Mouse (Mus musculus): ENCODE results near the gene Sgms2.
"Not testable (repeated sequence)": the region's sequence is repeated elsewhere in the genome, so short reads cannot be mapped to it uniquely, and the experiment has no call there.

Sgms2 gene

DNA sequence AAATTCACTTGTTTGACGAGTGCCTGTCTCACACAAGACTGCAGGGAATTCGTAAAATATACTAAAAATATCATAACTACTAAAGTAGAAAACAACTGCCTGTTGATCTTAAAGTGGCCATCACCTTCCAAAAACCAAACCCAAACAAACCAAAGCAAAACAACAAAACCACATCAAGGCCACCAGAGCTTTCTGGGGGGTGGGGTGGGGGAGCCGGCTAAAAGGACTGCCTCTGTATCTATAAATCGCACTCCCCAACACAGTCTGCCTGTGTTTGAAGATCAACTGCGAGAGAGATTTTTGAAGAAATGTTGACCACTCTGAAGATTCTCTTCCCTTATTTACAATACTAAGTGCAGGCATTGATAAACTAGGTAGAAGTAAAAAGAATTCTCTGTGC lies 133.0 kb downstream of the Sgms2 start:
- DNase-seq (ENCODE audit: low spot score in 2 of 2) = no peak

DNA sequence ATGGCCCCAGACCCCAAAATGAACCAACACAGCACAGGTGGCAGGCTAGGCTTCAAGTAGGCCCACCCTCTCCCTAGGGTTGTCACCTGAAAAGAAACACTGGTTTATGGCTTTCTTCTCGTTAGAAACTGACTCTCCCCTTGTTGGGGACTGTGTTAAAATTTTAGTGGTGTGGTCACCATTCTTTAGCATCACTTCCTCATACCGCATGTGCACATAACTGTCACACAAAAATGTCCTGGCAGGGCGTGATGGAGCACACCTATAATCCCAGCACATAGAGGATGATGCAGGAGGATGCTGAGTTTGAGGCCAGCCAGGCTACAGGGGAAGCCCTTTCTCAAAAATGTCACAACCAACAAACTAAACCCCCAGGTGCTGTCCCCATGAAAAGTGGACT lies 133.6 kb downstream of the Sgms2 start:
- no peak for DNase-seq (ENCODE audit: low spot score in 2 of 2)

DNA sequence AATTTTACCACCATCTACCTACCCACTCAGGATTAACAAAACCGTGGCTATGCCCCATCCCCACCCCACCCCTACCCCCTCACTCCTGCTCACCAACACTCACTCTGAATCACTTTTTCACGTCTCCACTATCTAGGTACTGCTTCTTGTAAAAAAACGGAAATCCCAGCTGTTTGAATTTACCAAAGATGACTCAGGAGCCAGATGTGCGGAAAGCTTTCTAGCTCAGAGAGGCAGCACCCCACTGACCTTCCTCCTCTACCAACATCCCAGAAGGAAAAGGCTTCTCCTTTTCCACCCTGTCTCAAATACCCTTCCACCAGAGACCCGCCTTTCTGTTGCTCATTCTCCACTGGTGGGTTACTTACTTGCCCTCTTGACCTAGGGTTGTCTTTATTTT lies 135.2 kb downstream of the Sgms2 start:
- DNase-seq (ENCODE audit: low spot score in 2 of 2) = no peak

DNA sequence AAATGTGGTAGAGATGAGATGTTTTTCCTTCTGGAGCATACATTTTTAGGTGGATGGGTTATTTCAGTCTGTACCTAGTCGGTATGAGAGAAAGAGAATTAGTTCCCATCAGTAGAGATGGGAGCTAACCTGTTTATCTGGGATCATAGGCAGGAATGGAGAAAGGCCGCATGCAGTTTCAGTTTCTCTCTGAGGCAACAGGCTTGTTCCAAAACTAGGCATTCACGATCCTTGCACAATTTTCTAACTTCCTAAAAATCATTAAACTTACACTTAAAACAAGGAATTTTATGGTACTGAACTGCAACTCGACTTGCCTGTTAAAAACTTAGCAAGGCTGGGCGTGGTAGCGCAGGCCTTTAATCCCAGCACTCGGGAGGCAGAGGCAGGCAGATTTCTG lies 140.7 kb downstream of the Sgms2 start:
- DNase-seq (ENCODE audit: low spot score in 2 of 2) = no peak

DNA sequence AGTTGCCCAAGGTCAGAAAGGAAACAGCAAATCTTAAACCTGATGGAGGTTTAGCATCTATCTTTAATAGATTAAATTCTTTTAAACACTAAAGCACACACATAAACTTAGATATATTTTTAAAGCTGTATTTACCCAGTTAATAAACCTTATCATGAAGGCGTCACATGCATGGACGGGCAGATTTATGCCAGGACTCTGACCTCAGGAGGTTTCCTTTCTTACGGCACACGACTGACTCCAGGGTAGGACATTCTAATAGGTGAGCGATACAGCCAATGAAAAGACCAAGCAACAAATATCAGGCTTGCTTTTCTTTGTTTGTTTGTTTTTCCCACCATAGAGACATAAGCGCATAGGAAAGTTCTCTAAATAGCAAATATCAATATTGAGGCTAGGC lies 142.2 kb downstream of the Sgms2 start:
- DNase-seq (ENCODE audit: low spot score in 2 of 2) = no peak

DNA sequence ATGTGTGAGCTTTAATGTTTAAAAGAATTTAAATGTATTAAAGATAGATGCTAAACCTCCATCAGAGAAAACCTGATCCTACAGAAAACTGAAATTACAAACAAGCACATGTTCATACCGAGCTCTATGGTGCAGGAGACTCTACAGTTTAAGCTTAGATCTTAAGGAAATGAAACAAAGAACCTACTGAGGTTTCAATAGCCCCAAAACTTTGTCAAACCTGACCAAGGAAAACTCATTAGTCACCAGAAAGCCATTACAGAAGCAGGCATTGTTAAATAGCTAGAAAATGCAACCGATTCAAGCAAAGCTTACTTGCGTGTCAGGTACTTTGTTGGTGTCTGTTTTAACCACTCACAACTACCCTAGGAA lies 142.6 kb downstream of the Sgms2 start:
- no peak for DNase-seq (ENCODE audit: low spot score in 2 of 2)

DNA sequence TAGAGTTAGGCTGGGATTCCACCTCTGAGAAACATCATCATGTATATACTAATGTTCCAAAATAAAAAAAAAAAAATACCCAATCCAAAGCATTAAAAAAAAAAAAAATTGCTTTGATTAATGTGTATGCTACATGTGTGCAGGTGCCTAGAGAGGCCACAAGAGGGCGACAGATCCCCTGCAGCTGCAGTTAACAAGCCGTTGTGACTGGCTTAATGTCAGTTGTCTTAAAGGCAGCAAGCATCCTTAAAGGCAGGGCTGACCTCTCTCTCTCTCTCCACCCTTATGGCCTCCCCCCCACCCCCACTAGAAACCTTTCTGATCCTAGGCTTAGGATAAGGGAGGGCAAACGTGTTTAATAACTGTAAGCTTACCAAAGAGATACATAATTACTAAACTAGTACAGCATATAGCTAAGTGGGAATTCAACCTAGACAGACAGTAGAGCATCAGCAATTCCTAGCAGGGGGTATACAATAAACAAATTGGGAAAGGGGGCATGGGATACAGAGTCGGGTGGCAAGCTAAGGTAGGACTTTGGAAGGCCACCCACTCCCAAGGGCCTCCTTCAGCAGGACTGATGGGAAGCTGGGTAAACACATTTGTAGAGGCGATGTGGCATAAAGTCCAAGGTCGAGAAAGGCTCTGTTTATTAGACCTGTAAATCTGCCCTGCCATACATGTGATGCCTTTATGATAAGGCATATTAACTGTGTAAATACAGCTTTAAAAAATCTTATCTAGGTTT lies 143.2 kb downstream of the Sgms2 start:
- DNase-seq (ENCODE audit: low spot score in 2 of 2) = no peak

DNA sequence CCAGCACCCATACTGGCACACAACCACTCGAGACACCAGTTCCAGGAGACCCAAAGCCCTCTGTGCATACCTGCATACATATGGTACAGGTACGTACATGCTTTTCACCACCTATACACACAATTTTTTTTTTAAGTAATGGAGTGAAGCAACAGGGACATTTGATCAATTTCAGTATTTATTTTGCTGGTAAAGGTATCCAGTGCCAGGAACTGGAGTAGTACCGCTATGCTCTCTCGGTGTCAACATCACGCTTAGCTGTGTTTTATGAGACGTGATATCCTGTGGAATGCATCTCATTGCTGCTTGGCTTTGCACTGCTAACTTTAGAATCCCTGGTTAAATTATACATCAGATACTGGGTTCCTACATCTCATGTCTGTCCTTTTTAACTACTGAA lies 145.3 kb downstream of the Sgms2 start:
- DNase-seq (ENCODE audit: low spot score in 2 of 2) = no peak

DNA sequence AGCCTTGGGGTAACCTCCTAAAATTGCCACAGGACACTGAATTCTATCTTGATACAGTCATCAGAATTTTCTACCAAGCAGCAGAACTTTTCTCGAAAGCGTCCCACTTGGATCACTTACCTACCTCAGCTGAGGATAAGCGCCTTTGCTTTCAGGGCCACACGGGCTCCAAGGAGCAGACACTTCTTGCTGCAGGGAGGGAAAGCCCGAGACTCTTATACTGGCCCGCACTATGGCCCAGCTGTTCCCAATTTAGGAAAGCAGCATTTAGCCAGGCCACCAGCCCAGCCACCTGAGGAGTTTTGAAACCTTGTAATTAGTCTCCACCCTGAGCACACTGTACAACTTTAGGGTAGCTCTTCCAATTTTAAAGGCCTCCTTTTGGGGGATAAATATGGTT lies 147.9 kb downstream of the Sgms2 start:
- DNase-seq (ENCODE audit: low spot score in 2 of 2) = no peak

DNA sequence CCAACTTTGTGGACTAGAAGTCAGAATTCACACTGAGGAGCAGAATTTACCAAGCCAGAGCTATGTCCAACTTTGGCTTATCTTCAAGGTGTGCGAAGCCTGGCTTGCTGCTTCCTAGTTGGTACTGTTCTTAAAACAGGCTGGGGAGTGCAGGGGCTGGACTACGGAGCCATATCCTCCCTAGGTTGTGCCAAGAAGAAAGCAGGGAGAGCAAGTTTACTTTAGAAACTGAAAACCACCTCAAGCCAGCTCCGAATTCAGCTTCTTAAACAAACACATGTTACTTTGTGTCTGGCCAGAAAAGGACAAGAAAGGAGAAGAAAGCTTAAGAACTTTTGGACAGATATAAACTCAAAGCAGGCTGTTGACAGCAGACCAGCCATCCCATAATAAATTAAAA lies 150.3 kb downstream of the Sgms2 start:
- no peak for DNase-seq (ENCODE audit: low spot score in 2 of 2)

DNA sequence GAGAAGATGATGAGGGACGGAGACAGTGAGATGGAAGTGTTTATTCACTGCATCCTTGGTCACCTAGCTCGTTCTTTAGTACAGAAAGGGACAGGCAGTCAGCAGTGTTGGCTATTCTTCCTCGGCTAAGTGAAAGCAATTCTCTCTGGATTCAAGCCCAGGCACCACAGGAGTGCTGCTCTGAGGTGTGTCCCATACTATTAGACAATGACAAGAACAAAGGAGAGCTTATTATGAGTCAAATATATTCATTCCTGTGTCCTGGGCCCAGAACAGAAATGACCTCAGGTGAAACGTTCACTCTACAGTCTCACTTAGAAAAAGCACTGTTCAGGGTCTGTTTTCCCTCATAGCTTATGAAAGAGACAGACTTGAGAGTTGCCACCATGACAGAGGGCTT lies 151.9 kb downstream of the Sgms2 start:
- no peak for DNase-seq (ENCODE audit: low spot score in 2 of 2)

DNA sequence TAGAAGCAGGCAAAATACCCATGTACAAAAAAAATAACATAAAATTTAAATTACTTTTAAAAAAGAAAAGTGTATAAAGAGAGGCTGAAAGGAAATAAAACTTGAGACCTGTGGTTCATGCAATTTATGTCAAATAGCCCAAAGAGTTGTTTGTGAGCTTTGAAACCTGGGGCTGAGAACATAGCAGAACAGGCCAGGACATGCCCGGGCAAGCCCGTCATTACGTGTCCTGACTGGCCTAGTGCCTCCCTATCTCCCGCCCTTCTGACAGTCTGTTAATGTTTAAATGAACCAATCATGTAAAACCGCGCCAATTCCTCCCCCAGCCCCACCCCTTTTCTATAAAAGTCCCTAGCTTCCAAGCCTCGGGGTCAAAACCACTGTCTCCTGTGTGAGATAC lies 153.5 kb downstream of the Sgms2 start:
- DNase-seq (ENCODE audit: low spot score in 2 of 2) = not testable (repeated sequence)

DNA sequence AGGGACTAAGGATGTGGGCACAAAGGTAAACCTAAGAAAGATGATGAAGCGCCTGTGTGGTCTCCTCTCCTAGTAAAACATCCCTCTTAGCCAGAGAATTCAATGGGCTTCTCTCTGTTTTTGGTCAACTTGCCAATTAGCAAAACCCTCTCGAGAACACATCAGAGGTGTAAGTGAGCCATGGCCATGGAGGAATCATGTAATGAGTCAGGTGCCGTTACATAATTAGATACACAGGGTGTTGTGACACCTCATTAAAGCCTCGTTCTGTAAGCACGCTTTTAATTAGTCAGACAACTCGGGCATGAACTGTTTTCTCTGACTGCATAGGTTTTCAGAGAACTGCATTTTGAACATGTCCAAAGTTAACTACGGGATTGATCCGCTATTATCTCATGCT lies 154.6 kb downstream of the Sgms2 start:
- DNase-seq (ENCODE audit: low spot score in 2 of 2) = no peak

DNA sequence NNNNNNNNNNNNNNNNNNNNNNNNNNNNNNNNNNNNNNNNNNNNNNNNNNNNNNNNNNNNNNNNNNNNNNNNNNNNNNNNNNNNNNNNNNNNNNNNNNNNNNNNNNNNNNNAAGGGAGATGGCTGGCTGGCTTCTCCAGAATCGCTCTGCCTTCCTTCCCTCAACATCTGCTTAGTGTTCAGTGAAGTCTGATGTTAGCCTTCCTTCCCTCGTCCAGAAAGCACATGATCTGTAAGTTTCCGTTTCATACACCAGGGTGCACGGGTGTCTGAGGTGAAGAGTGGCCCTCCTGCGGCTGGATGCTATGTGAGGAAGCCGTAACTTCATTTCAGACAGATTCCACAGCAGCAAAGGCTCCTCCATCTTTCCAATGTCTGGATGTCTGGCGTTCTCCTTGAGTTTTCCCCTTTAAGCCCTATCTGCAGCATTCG lies 156.1 kb downstream of the Sgms2 start:
- no peak for DNase-seq (ENCODE audit: low spot score in 2 of 2)

DNA sequence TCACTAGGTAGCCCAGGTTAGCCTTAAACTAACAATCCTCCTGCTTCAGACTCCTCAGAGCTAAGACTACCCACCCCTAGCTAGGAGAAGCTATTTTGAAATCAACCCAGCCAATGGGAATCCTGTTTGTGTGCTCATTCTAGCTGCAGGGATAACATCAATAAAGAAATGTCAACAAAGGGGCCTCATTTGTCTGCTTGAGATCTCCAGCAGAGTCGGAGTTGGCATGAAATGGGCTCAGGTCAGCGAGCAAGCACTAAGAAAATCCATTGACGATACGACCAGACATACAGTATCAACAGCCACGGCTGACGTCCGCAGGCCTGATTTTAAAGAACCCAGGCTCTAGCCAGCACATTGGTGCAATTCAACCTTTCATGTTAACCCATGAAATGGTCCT lies 164.0 kb downstream of the Sgms2 start:
- DNase-seq (ENCODE audit: low spot score in 2 of 2) = no peak

DNA sequence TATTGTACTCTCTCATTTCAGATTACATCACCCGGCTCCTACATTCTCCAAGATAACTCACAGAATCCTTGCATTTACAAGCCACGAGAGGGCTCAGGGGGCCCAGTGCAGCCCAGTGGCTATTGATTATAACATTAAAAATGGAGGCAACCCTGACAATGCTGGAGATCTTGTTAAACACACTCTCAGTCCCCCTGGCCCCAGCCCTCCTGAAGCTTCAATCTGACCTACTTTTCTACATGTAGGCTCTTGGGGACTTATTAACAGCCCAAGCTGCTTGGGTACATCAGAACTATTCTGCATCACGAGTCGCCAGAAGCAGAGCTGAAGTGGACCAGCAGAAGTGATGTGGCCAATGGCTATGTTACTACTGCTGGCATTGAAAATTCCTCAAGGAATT lies 164.6 kb downstream of the Sgms2 start:
- DNase-seq (ENCODE audit: low spot score in 2 of 2) = no peak

DNA sequence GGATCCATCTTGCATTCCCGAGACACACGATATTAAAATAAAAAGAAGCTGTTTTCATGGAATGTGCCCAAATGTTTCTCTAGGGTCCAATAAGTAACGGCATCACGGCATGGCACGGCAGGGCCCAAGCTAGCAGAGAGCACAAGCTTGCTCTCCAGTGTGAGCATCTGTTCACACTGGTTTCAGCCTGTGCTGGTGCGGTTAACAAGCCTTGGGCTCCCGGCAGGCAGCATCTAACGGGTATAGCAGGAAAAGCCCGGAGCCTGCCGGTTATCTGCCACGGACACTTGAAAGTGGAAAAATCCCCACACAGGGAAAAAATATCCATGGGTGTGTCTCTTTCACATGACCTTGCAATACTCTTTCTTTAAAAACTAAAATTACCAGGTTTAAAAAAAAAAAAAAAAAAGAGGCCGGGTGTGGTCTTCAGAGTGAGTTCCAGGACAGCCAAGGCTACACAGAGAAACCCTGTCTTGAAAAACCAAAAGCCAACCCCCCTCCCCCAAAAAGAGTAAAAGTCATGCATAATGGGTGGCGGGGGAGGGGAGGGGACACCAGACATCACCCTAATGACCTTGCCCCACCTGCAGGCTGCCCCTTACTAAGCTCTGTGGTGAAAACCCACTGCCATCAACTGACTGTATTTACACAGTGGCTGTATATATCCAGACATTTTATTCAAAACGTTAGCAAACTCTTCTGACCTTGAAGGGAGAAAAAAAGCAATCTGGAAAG lies 169.0 kb downstream of the Sgms2 start:
- DNase-seq (ENCODE audit: low spot score in 2 of 2) = no peak

DNA sequence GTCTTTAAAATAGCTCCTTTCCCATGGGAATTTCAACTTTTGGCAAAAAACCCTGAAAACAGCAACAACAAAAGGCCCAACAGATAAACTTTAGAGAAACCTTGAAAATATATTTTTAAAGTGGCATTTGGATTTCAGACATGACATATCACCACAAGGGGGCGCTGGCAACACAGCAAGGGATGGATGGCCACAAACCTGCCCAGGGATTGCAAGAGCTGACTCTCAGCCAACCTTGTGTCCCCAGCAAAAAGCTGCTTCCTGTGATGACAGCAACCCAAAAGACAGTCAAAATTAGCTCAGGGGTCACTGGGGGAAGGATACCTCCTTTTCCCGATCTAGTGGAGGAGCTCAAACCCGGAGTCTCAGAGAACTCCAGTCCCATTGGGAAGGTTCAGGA lies 171.0 kb downstream of the Sgms2 start:
- DNase-seq (ENCODE audit: low spot score in 2 of 2) = peak; percentile 68 to 83

DNA sequence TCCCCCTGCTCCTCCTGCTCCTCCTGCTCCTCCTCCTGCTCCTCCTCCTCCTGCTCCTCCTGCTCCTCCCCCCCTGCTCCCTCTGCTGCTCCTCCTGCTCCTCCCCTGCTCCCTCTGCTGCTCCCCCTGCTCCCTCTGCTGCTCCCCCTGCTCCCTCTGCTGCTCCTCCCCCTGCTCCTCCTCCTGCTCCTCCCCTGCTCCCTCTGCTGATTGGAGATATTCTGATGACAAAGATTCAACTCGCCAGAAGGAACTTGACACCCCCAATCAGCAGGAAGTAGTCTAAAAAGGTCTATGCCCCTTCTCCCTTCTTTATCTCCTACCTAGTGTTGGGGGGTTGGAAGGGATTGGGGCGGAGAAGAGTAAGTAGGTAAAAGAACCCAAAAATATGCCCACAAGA lies 173.0 kb downstream of the Sgms2 start:
- DNase-seq (ENCODE audit: low spot score in 2 of 2) = no peak

DNA sequence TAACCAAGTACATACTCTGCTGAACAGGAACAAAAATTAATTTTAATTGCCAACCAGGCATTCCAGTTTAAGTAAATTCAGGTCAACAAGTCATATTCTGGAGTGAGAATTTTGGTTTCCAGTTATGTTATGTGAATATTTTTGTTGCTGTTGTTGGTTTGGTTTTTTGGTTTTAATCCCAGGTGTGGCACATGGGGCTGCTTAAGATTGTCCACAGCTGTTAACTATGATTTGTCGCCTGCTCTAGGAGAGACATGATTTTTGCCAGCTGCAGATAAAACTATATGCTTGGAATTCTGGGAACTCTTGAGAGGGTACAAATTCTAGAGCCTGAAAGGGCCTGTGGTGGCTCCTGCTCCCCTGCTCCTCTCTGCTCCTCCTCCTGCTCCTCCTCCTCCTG lies 174.1 kb downstream of the Sgms2 start:
- no peak for DNase-seq (ENCODE audit: low spot score in 2 of 2)

DNA sequence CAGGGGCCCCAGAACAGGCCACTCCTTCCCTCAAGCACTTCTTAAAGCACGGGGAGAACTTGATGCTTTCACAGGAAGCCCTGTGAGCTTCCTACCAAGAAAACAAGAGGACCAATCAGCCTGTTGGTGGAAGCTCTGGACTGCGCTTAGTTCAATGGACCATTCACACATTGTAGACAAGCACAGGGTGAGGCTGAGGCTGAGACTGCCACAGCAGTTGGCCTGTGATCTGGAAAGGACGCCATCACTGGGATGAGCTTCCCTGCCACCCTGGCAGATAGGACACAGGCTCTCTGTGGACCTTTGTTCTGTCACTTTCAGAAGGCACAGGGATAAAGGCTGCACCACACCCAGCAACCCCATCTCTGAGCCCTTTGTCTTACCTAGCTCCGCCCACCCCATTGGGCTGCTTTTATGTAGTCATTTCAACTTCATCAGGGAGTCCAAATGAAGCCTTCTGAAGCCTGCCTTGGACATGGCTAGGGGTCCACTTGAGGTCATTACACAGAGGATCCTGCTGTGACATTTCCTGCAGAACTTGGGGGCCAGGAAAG lies 175.2 kb downstream of the Sgms2 start:
- DNase-seq (ENCODE audit: low spot score in 2 of 2) = no peak

DNA sequence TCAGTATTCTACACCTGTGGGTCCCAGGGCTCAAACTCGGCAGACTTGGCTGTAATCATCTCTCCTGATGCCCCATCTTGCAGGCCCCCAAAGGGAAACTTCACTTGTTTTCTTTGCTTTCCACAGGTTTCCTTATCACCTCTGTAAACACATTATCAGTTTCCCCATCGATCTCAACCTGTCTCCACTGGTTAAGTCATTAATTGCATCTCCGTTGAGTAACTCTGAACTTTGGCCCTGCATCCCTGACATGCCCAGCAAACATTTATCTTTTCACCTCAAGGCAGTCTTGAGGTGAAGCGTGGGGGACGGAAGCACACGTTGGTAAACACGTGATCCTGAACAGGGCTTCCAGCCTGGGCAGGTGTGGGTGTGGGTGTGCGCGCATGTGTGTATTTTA lies 178.9 kb downstream of the Sgms2 start:
- DNase-seq (ENCODE audit: low spot score in 2 of 2) = no peak

DNA sequence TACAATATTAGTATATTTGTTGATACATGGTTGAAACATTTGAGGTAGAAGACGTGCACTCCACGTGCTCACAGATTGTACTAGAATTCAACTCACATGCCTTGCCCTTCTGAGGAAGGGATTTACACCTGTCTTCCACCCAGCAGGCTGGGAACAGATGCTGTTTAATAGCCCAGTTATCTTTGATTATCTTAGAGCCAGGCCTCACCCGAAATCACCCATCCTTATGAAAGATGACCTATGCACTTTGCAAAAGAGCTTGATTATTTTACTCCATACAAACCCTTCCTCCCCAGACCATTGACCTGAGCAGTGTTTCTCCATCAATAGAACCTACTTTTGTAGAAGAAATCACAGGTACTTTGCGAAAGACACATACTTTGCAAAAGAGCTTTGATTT lies 180.6 kb downstream of the Sgms2 start:
- DNase-seq (ENCODE audit: low spot score in 2 of 2) = no peak
